In the genomic region with DNA sequence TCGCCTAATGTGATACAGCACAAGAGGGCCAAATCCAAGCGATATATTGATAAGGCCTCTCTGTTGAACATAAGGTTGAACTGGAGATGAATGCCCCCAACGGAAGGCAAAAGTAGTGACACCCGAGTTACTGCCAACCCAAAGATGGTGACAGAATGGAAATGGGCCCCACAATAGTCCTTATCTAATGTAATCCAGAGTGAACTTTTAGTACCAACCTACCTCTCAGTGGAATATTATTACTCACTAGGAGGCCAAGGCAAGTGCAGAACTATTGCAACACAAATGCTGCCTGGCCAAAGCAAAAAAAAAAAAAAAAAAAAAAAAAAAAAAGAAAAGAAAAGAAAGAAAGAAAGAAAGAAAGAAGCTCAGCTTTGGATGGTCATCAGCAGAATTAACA, we compare ENCODE assay signal across 19 mouse cellular contexts. TPM values are rescaled to one million over a fixed set of nuclear protein-coding genes. Genes with fewer than 3 reads are reported as not detected.
DNase-seq lines count a peak whose midpoint lies in the region; ATAC-seq lines count a peak whose summit lies in the region.
"Had no signal": no experiment of that assay in that cellular context is flagged by ENCODE, and none has a peak within 500 bp of the region (broad histone marks: within the 10 kb centered on the region; RNA-seq: fewer than 3 reads in every experiment).

No protein-coding gene starts in this region.

- H3K9ac ChIP-seq in intestine, embryonic 16.5 days (ENCODE audit: low read depth, low read length): no peak overlapping the region
- H3K9ac ChIP-seq in intestine, embryonic 15.5 days: no peak overlapping the region
- H3K9ac ChIP-seq: forebrain, embryonic 13.5 days; heart, embryonic 15.5 days had no signal

- 82% methylated on average over 4 of the region's 4 CpGs for WGBS in intestine, embryonic 16.5 days
- 82% methylated on average over 4 of the region's 4 CpGs for WGBS in intestine, embryonic 15.5 days

- H3K27me3 ChIP-seq in intestine, embryonic 16.5 days (replicated peaks; ENCODE audit: control insufficient read depth, insufficient read depth, low read length): no peaks in the 10 kb centered on the region
- no peaks in the 10 kb centered on the region for H3K27me3 ChIP-seq in intestine, embryonic 15.5 days (replicated peaks)
- H3K27me3 ChIP-seq: forebrain, embryonic 13.5 days; heart, embryonic 15.5 days had no signal

- H3K27ac ChIP-seq in intestine, embryonic 16.5 days (ENCODE audit: low read length): no peak overlapping the region
- no peak overlapping the region for H3K27ac ChIP-seq in intestine, embryonic 15.5 days
- H3K27ac ChIP-seq in brown adipose tissue, adult 24 weeks (replicated peaks; ENCODE audit: low read depth, low read length): peak overlapping the region; percentile 58
- H3K27ac ChIP-seq: embryonic facial prominence, embryonic 10.5 days; forebrain, embryonic 13.5 days; heart, adult 2 months; heart, embryonic 15.5 days had no signal

- peak overlapping the region; percentile 2; the same call in 1 of the 2 replicates for H3K4me2 ChIP-seq in intestine, embryonic 16.5 days (ENCODE audit: low read depth, low read length)
- H3K4me2 ChIP-seq in intestine, embryonic 15.5 days (replicated peaks): no peak overlapping the region
- H3K4me2 ChIP-seq: forebrain, embryonic 13.5 days; heart, embryonic 11.5 days; heart, embryonic 15.5 days had no signal

- ATAC-seq in intestine, embryonic 16.5 days: no peak
- ATAC-seq in intestine, embryonic 15.5 days: no peak
- ATAC-seq in megakaryocyte progenitor cell, adult 5-6 weeks (replicated peaks; ENCODE audit: poor library complexity): no peak
- ATAC-seq in CD4-positive, CD25-positive, alpha-beta regulatory T cell, adult 4 months: no peak
- ATAC-seq: forebrain, embryonic 13.5 days; hindbrain, embryonic 16.5 days; inflammation-experienced regulatory T-cells, adult 6 months had no signal

- H3K4me3 ChIP-seq in intestine, embryonic 16.5 days (ENCODE audit: low read length): no peak overlapping the region
- H3K4me3 ChIP-seq in intestine, embryonic 15.5 days (replicated peaks): no peak overlapping the region
- H3K4me3 ChIP-seq in brown adipose tissue, adult 24 weeks (ENCODE audit: insufficient read depth, low read depth, low read length): no peak overlapping the region
- H3K4me3 ChIP-seq: embryonic facial prominence, embryonic 10.5 days; forebrain, embryonic 13.5 days; heart, adult 2 months; heart, embryonic 15.5 days had no signal

- peak; percentile 18 for DNase-seq in adrenal gland, adult 2 months
- no peak for DNase-seq in adrenal gland, postnatal 10 days
- peak; percentile 51 for DNase-seq in 416B (ENCODE audit: low read depth)
- DNase-seq: adrenal gland, postnatal 25 days; cerebellum, adult 2 months; cerebellum, postnatal 10 days; heart, adult 2 months; heart, postnatal 14 days had no signal

- H3K4me1 ChIP-seq in intestine, embryonic 16.5 days (ENCODE audit: control insufficient read depth, insufficient read depth, low read length): peaks cover 12% of the 10 kb centered on the region
- H3K4me1 ChIP-seq in intestine, embryonic 15.5 days (replicated peaks): 0 out of 2 replicates have a peak, but pooled peaks cover 5% of the 10 kb centered on the region
- peaks cover 5% of the 10 kb centered on the region for H3K4me1 ChIP-seq in brown adipose tissue, adult 24 weeks (ENCODE audit: control insufficient read depth, insufficient read depth, insufficient read length, low read length)

- no peaks in the 10 kb centered on the region for H3K36me3 ChIP-seq in intestine, embryonic 16.5 days (ENCODE audit: control insufficient read depth, insufficient read depth, low read length)
- H3K36me3 ChIP-seq in intestine, embryonic 15.5 days: no peaks in the 10 kb centered on the region
- H3K36me3 ChIP-seq: embryonic facial prominence, embryonic 10.5 days; heart, embryonic 15.5 days had no signal

- H3K9me3 ChIP-seq in intestine, embryonic 16.5 days (ENCODE audit: control insufficient read depth, low read length): no peaks in the 10 kb centered on the region
- H3K9me3 ChIP-seq in intestine, embryonic 15.5 days: no peaks in the 10 kb centered on the region
- H3K9me3 ChIP-seq: embryonic facial prominence, embryonic 10.5 days; forebrain, embryonic 13.5 days; heart, embryonic 15.5 days had no signal

RNA-seq across cellular contexts. Expression of a gene that starts 2.9 kb away (rescaled TPM):
- 10 to 100 TPM; 11.4 to 12.3 TPM for total RNA-seq in adrenal gland, adult 2 months (2021)
- 0.38 and 0.83 TPM in 2 replicates for polyA plus RNA-seq in adrenal gland, adult 2 months (2012; rRNA removed)
- 1 to 10 TPM; 7.2 to 7.5 TPM for total RNA-seq in adrenal gland, postnatal 10 days (2021)
- 10.3 and 10.7 TPM in 2 replicates for polyA plus RNA-seq in intestine, embryonic 16.5 days (2015; fragmentation: Nextera tagmentation; extraction: Ambion mirVana)
- 8.1 and 9.5 TPM in 2 replicates for polyA plus RNA-seq in intestine, embryonic 15.5 days (2015; fragmentation: Nextera tagmentation; extraction: Ambion mirVana)
- 11.7 and 17.5 TPM in 2 replicates for polyA plus RNA-seq in brown adipose tissue, adult 24 weeks (2012; ENCODE audit: insufficient read depth, insufficient read length, missing spikeins)
- total RNA-seq in megakaryocyte progenitor cell, adult 5-6 weeks (2015): 1.7 and 5.9 TPM in 2 replicates
- total RNA-seq in megakaryocyte progenitor cell, adult 5-6 weeks (2017): 3.1 and 3.9 TPM in 2 replicates
- 10 to 100 TPM; 17.3 to 25.6 TPM for polyA plus RNA-seq in CD4-positive, CD25-positive, alpha-beta regulatory T cell, adult 4 months (2017; shearing (Covaris generic))

RNA-seq across cellular contexts. Expression of a gene that starts 3.4 kb away (rescaled TPM):
- 10 to 100 TPM; 26.8 to 44.8 TPM for total RNA-seq in adrenal gland, adult 2 months (2021)
- 6.5 and 6.7 TPM in 2 replicates for polyA plus RNA-seq in adrenal gland, adult 2 months (2012; rRNA removed)
- total RNA-seq in adrenal gland, postnatal 10 days (2021): 10 to 100 TPM; 26.7 to 48.0 TPM
- 13.1 and 13.9 TPM in 2 replicates for polyA plus RNA-seq in intestine, embryonic 16.5 days (2015; fragmentation: Nextera tagmentation; extraction: Ambion mirVana)
- 10.6 and 11.6 TPM in 2 replicates for polyA plus RNA-seq in intestine, embryonic 15.5 days (2015; fragmentation: Nextera tagmentation; extraction: Ambion mirVana)
- polyA plus RNA-seq in brown adipose tissue, adult 24 weeks (2012; ENCODE audit: insufficient read depth, insufficient read length, missing spikeins): 18.4 and 21.7 TPM in 2 replicates
- total RNA-seq in megakaryocyte progenitor cell, adult 5-6 weeks (2015): 2.2 and 3.0 TPM in 2 replicates
- total RNA-seq in megakaryocyte progenitor cell, adult 5-6 weeks (2017): 2.3 and 5.4 TPM in 2 replicates
- polyA plus RNA-seq in CD4-positive, CD25-positive, alpha-beta regulatory T cell, adult 4 months (2017; shearing (Covaris generic)): 10 to 100 TPM in 1 of 2 experiments, 1 to 10 TPM in 1; 7.0 to 13.8 TPM
